Mouse (Mus musculus) lung, postnatal 0 days (tissue): ENCODE measurements around the gene Rabep1. TPM values are rescaled to one million over a fixed set of nuclear protein-coding genes. Genes with fewer than 3 reads are reported as not detected.

Experiments
- ATAC-seq: fragments of 200-750 bp; cut with Nextera tagmentation; 2 replicates; pipeline ENCODE4 v1.8.0; 2017; ENCODE audit warnings: moderate library complexity
- DNase-seq: peaks from one replicate; pipeline ENCODE4 v3.0.0-alpha.2; 2016; ENCODE audit warnings: low spot score
- H3K27ac ChIP-seq: fragments of 300-500 bp; sonication (generic); 2 replicates; pipeline ENCODE4 v1.5.1; 2014; ENCODE audit warnings: antibody characterized with exemption, mild to moderate bottlenecking, low read length, mixed read lengths
- H3K27me3 ChIP-seq: fragments of 300-500 bp; sonication (generic); replicated peaks from 2 replicates; pipeline ENCODE4 v1.6.1; 2014; ENCODE audit warnings: low read length, mixed read lengths; ENCODE audit not compliant: insufficient read depth
- H3K36me3 ChIP-seq: fragments of 300-500 bp; sonication (generic); 2 replicates; pipeline ENCODE4 v1.6.1; 2014; ENCODE audit warnings: low read length, mixed read lengths; ENCODE audit not compliant: insufficient read depth
- H3K4me1 ChIP-seq: fragments of 300-500 bp; sonication (generic); 2 replicates; pipeline ENCODE4 v1.6.1; 2014; ENCODE audit warnings: antibody characterized with exemption, low read depth, low read length, mixed read lengths; ENCODE audit not compliant: insufficient read depth
- H3K4me2 ChIP-seq: fragments of 300-500 bp; sonication (generic); replicated peaks from 2 replicates; pipeline ENCODE4 v1.6.1; 2014; ENCODE audit warnings: low read depth, mild to moderate bottlenecking, low read length, moderate library complexity, mixed read lengths
- H3K4me3 ChIP-seq: fragments of 300-500 bp; sonication (generic); 2 replicates; pipeline ENCODE4 v1.5.1; 2014; ENCODE audit warnings: low read depth, low read length
- H3K9ac ChIP-seq: fragments of 300-500 bp; sonication (generic); replicated peaks from 2 replicates; pipeline ENCODE4 v1.6.1; 2014; ENCODE audit warnings: low read depth, mild to moderate bottlenecking
- H3K9me3 ChIP-seq: fragments of 300-500 bp; sonication (generic); 2 replicates; pipeline ENCODE4 v1.6.1; 2016; ENCODE audit warnings: low read length, mixed read lengths
- CTCF ChIP-seq: IDR thresholded peaks from 2 replicates; pipeline ENCODE4 v1.5.1; 2016; ENCODE audit warnings: antibody characterized with exemption, mild to moderate bottlenecking
- EP300 ChIP-seq: IDR thresholded peaks from 2 replicates; pipeline ENCODE4 v1.6.1; 2016; ENCODE audit warnings: antibody characterized with exemption, mild to moderate bottlenecking, control low read depth
- WGBS: fragments of 180-500 bp; shearing (Covaris S2); extraction: QIAGEN DNeasy Blood & Tissue Kit; methylation state at CpG from one replicate; pipeline ENCODE4 v1.1.7; 2014; 5-methylcytosine and 5-hydroxymethylcytosine counted together
- polyA plus RNA-seq: library from polyadenylated mRNA; unstranded; fragments of >200 nt; fragmentation: Nextera tagmentation; extraction: Ambion mirVana; gene quantifications from 2 replicates; pipeline ENCODE4 v1.2.1, GENCODE M21; 2015

Gene Rabep1
- polyA plus RNA-seq, 1 experiment from 2014 or later, result 35.3 TPM

GRCm38 (mm10) chr11:70828975-70829615 is 15.5 kb upstream of the Rabep1 start:
- Histone ChIP-seq H3K27ac (no peak overlapping the region), H3K4me2 (no peak overlapping the region), H3K9ac (no peak overlapping the region), H3K4me1 (no peaks in the 10 kb centered on the region), H3K4me3 (no peak overlapping the region), H3K27me3 (no peaks in the 10 kb centered on the region), H3K36me3 (no peaks in the 10 kb centered on the region), H3K9me3 (no peaks in the 10 kb centered on the region)
- TF ChIP-seq CTCF, result no peak
- TF ChIP-seq EP300, result no peak
- DNase-seq (no peak), ATAC-seq (no peak)
- 64% methylated on average over 11 of the region's 11 CpGs for WGBS

GRCm38 (mm10) chr11:70831201-70831600 is 13.4 kb upstream of the Rabep1 start:
- H3K9me3 ChIP-seq, result no peaks in the 10 kb centered on the region
- no peak overlapping the region for H3K4me3 ChIP-seq
- ATAC-seq, result no peak
- H3K36me3 ChIP-seq, result no peaks in the 10 kb centered on the region
- H3K9ac ChIP-seq, result no peak overlapping the region
- no peak overlapping the region for H3K27ac ChIP-seq
- no peak for DNase-seq
- H3K27me3 ChIP-seq, result no peaks in the 10 kb centered on the region
- TF ChIP-seq CTCF (no peak), EP300 (no peak)
- H3K4me1 ChIP-seq, result no peaks in the 10 kb centered on the region
- 63% methylated on average over 3 of the region's 3 CpGs for WGBS
- no peak overlapping the region for H3K4me2 ChIP-seq

GRCm38 (mm10) chr11:70833408-70833807 is 11.2 kb upstream of the Rabep1 start:
- no peaks in the 10 kb centered on the region for H3K9me3 ChIP-seq
- no peak overlapping the region for H3K27ac ChIP-seq
- H3K27me3 ChIP-seq, result no peaks in the 10 kb centered on the region
- no peaks in the 10 kb centered on the region for H3K4me1 ChIP-seq
- TF ChIP-seq EP300 (no peak), CTCF (no peak)
- DNase-seq (no peak), ATAC-seq (no peak)
- no peaks in the 10 kb centered on the region for H3K36me3 ChIP-seq
- H3K4me2 ChIP-seq, result no peak overlapping the region
- no peak overlapping the region for H3K9ac ChIP-seq
- H3K4me3 ChIP-seq, result no peak overlapping the region

- no peak overlapping the region for H3K4me3 ChIP-seq
- DNase-seq (no peak), ATAC-seq (no peak)
- 71% methylated on average over 3 of the region's 3 CpGs for WGBS
- TF ChIP-seq CTCF (no peak), EP300 (no peak)
- no peak overlapping the region for H3K27ac ChIP-seq
- no peak overlapping the region for H3K9ac ChIP-seq
- no peak overlapping the region for H3K4me2 ChIP-seq
- no peaks in the 10 kb centered on the region for H3K9me3 ChIP-seq
- no peaks in the 10 kb centered on the region for H3K27me3 ChIP-seq
- no peaks in the 10 kb centered on the region for H3K4me1 ChIP-seq
- no peaks in the 10 kb centered on the region for H3K36me3 ChIP-seq
Measured at GRCm38 (mm10) chr11:70833831-70834230, 10.7 kb upstream of the Rabep1 start.

DNA sequence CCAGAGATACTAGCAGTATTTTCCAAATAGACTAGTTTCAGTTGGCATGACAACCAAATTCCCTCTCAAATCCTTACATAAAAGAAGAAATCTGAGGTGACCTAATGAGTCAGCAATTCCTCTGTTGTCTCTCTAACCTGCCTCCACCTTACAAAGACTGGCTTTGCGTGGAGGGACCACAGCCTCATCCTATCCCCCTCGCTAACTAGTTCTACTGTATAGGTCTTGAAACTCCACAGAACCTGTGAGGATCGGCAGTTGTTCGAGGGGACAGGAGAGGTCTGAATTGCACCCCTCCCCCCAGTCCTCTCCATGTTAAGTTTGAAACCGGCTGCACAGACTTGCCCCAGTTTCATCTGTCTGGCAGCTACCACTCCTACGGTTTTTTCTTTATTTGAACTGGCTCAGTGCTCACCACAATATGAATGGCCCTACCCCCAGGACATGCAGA is 9.2 kb upstream of the Rabep1 start:
- Histone ChIP-seq H3K9me3 (no peaks in the 10 kb centered on the region), H3K4me2 (no peak overlapping the region), H3K27ac (no peak overlapping the region), H3K27me3 (no peaks in the 10 kb centered on the region), H3K4me3 (no peak overlapping the region), H3K9ac (no peak overlapping the region), H3K4me1 (no peaks in the 10 kb centered on the region), H3K36me3 (no peaks in the 10 kb centered on the region)
- DNase-seq (no peak), ATAC-seq (no peak)
- WGBS, result 40% methylated on average over 6 of the region's 6 CpGs
- TF ChIP-seq EP300, result no peak
- no peak for TF ChIP-seq CTCF

DNA sequence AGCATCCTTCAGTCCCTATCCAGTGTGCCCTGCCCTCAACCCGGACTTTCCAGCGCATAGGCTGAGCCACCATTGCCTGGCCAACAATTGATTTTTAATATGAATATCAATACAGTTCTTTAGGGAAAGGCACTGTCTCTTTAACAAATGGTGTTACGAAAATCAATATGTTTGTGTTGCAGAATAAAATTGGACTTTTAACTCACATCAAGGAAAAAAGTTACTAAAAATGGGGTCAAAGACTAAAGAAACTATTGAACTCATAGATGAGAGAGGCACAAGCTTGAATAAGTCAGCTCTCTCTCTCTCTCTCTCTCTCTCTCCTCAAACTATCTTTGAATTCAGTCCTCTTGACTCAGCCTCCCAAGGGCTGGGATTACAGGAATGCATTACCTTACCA is 7.5 kb upstream of the Rabep1 start:
- Histone ChIP-seq H3K4me1 (no peaks in the 10 kb centered on the region), H3K4me3 (no peak overlapping the region), H3K9me3 (no peaks in the 10 kb centered on the region), H3K36me3 (no peaks in the 10 kb centered on the region), H3K9ac (no peak overlapping the region), H3K27ac (no peak overlapping the region), H3K27me3 (no peaks in the 10 kb centered on the region), H3K4me2 (no peak overlapping the region)
- ATAC-seq (no peak), DNase-seq (no peak)
- TF ChIP-seq EP300 (no peak), CTCF (no peak)
- whole genome bisulfite sequencing, result 85% methylated on average over 3 of the region's 3 CpGs

GRCm38 (mm10) chr11:70838610-70839009 is 6.0 kb upstream of the Rabep1 start:
- TF ChIP-seq CTCF, result no peak
- no peak for TF ChIP-seq EP300
- WGBS, result 22% methylated on average over 2 of the region's 2 CpGs
- no peaks in the 10 kb centered on the region for H3K9me3 ChIP-seq
- no peaks in the 10 kb centered on the region for H3K36me3 ChIP-seq
- no peak overlapping the region for H3K27ac ChIP-seq
- H3K9ac ChIP-seq, result no peak overlapping the region
- no peaks in the 10 kb centered on the region; the same call in 1 of the 2 replicates for H3K4me1 ChIP-seq
- DNase-seq (no peak), ATAC-seq (no peak)
- H3K4me3 ChIP-seq, result no peak overlapping the region
- no peak overlapping the region for H3K4me2 ChIP-seq
- H3K27me3 ChIP-seq, result no peaks in the 10 kb centered on the region
